Mouse (Mus musculus): ENCODE data around the gene Cfap61. TPM values are rescaled to one million over a fixed set of nuclear protein-coding genes. Genes with fewer than 3 reads are reported as not detected.

Gene Cfap61
- total and polyA plus RNA-seq, 3 experiments, result 0.13 TPM; not detected in 2

DNA sequence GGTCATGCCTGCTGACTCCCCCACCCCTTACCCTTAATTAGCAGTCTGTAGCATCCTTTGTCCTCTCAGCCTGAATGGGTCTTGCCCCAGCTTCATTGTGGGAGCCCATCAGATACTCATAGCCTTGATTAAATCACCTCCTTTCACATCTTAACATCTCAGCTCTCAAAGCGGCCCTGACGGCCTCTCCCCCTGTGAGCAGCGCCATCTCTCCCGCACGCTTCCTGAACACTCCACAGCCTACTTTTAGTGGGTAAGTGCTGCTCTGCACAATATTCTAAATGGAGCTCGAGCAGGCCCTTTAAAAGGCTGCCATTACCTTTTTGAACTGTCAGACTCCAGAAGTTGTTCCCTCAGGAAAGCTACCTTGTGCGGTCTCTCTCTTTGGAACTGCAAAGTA lies 234.9 kb downstream of the Cfap61 start:
- Histone ChIP-seq H3K9ac (ENCODE audit: control insufficient read depth, low read depth, low read length, poor library complexity, severe bottlenecking) (no peak overlapping the region), H3K27ac (ENCODE audit: control insufficient read depth, low read depth, low read length) (no peak overlapping the region), H3K4me3 (ENCODE audit: control insufficient read depth in 1 of 2, insufficient read depth in 1 of 2, low read depth in 2 of 2, low read length in 2 of 2) (no peak overlapping the region), H3K9me3 (replicated peaks; ENCODE audit: insufficient read depth, low read length) (no peaks in the 10 kb centered on the region), H3K27me3 (ENCODE audit: control insufficient read depth in 1 of 2, insufficient read depth in 2 of 2, low read length in 2 of 2) (no peaks in the 10 kb centered on the region), H3K36me3 (ENCODE audit: control insufficient read depth in 1 of 2, insufficient read depth in 2 of 2, low read length in 2 of 2) (no peaks in the 10 kb centered on the region), H3K79me2 (ENCODE audit: control insufficient read depth, insufficient read depth, low read length, poor library complexity) (no peaks in the 10 kb centered on the region), H3K4me1 (ENCODE audit: control insufficient read depth in 1 of 2, insufficient read depth in 2 of 2, low read length in 2 of 2) (no peaks in the 10 kb centered on the region)
- no peak for DNase-seq (ENCODE audit: low read depth, low spot score)
- TF ChIP-seq MYB (IDR thresholded peaks at IDR 0.05; ENCODE audit: low read depth, low read length), result no peak
- TF ChIP-seq POLR2A (IDR thresholded peaks at IDR 0.05; ENCODE audit: control insufficient read depth in 1 of 2, insufficient read depth in 1 of 2, low read depth in 1 of 2, low read length in 2 of 2, poor library complexity in 1 of 2), result no peak
- TF ChIP-seq TBP (IDR thresholded peaks at IDR 0.05; ENCODE audit: low read depth, low read length), result no peak
- TF ChIP-seq USF1 (IDR thresholded peaks at IDR 0.05; ENCODE audit: low read depth, low read length), result no peak
- no peak for TF ChIP-seq KAT2A (conservative IDR thresholded peaks at IDR 0.05; ENCODE audit: low read depth, low read length)
- TF ChIP-seq POLR2AphosphoS5 (IDR thresholded peaks at IDR 0.05; ENCODE audit: borderline replicate concordance, low read depth, low read length), result no peak
- TF ChIP-seq EP300 (IDR thresholded peaks at IDR 0.05; ENCODE audit: low read depth in 1 of 2, low read length in 2 of 2), result no peak

DNA sequence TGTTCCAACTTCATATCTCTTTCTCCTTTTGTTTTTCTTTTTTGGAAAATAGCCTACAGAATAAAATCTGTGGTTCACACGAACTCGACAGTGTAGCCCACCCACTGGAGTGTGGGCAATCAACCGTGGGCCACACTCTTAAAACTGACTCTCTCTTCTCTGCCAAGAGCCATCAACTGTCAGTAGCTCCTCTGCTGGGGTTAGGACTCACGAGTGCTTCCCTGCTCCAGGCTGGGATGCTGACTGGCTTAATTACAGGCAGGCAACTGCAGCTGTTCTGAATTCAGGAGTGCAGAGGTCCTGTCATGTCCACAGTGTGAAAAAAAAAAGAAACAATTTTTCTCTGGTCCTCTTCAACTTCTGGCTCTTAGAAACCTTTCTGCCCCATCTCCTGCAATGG lies 237.5 kb downstream of the Cfap61 start:
- Histone ChIP-seq H3K9ac (ENCODE audit: control insufficient read depth, low read depth, low read length, poor library complexity, severe bottlenecking) (no peak overlapping the region), H3K4me3 (ENCODE audit: control insufficient read depth in 1 of 2, insufficient read depth in 1 of 2, low read depth in 2 of 2, low read length in 2 of 2) (no peak overlapping the region), H3K27me3 (ENCODE audit: control insufficient read depth in 1 of 2, insufficient read depth in 2 of 2, low read length in 2 of 2) (no peaks in the 10 kb centered on the region), H3K36me3 (ENCODE audit: control insufficient read depth in 1 of 2, insufficient read depth in 2 of 2, low read length in 2 of 2) (no peaks in the 10 kb centered on the region), H3K9me3 (replicated peaks; ENCODE audit: insufficient read depth, low read length) (no peaks in the 10 kb centered on the region), H3K79me2 (ENCODE audit: control insufficient read depth, insufficient read depth, low read length, poor library complexity) (no peaks in the 10 kb centered on the region), H3K4me1 (ENCODE audit: control insufficient read depth in 1 of 2, insufficient read depth in 2 of 2, low read length in 2 of 2) (no peaks in the 10 kb centered on the region), H3K27ac (ENCODE audit: control insufficient read depth, low read depth, low read length) (no peak overlapping the region)
- TF ChIP-seq NELFE (IDR thresholded peaks at IDR 0.05; ENCODE audit: low read depth, low read length) (no peak), RCOR1 (IDR thresholded peaks at IDR 0.05; ENCODE audit: low read depth, low read length) (no peak), TAL1 (IDR thresholded peaks at IDR 0.05; ENCODE audit: low read length) (no peak), ZNF384 (IDR thresholded peaks at IDR 0.05; ENCODE audit: low read depth, low read length) (no peak), TBP (IDR thresholded peaks at IDR 0.05; ENCODE audit: low read depth, low read length) (no peak), MAFK (IDR thresholded peaks at IDR 0.05; ENCODE audit: borderline replicate concordance, low read depth, low read length) (no peak), E2F4 (IDR thresholded peaks at IDR 0.05; ENCODE audit: borderline replicate concordance, low read depth, low read length) (no peak), KAT2A (conservative IDR thresholded peaks at IDR 0.05; ENCODE audit: low read depth, low read length) (no peak), CHD1 (IDR thresholded peaks at IDR 0.05; ENCODE audit: low read depth, low read length) (no peak), MAZ (IDR thresholded peaks at IDR 0.05; ENCODE audit: low read depth, low read length) (no peak), USF2 (IDR thresholded peaks at IDR 0.05; ENCODE audit: borderline replicate concordance in 1 of 2, insufficient read depth in 1 of 2, low read depth in 1 of 2, low read length in 2 of 2) (no peak), JUND (IDR thresholded peaks at IDR 0.05; ENCODE audit: low read depth, low read length) (no peak), EP300 (IDR thresholded peaks at IDR 0.05; ENCODE audit: low read depth in 1 of 2, low read length in 2 of 2) (no peak), CTCF (IDR thresholded peaks at IDR 0.05 in 2 of 3, conservative IDR thresholded peaks at IDR 0.05 in 1 of 3; ENCODE audit: control insufficient read depth in 1 of 3, insufficient read depth in 1 of 3, low read depth in 2 of 3, low read length in 3 of 3, poor library complexity in 1 of 3, severe bottlenecking in 1 of 3) (no peak), ETS1 (IDR thresholded peaks at IDR 0.05; ENCODE audit: low read depth, low read length) (no peak)
- DNase-seq (ENCODE audit: low read depth, low spot score), result no peak

Data from MEL (cell line).